Mouse (Mus musculus): Measurements from ENCODE around the gene Slc31a1.

Gene Slc31a1

GRCm38 (mm10) chr4:62435081-62435480 is 74.6 kb downstream of the Slc31a1 start, which contains the start of gene Rnf183:
Gene Rnf183, minus strand, starts transcription at chr4:62435252.
- Histone ChIP-seq H3K36me3 (ENCODE audit: control insufficient read depth, insufficient read depth, low read length, poor library complexity, severe bottlenecking) (no peaks in the 10 kb centered on the region), H3K27me3 (ENCODE audit: control insufficient read depth, insufficient read depth, low read length, poor library complexity, severe bottlenecking) (no peaks in the 10 kb centered on the region)
- no peak for DNase-seq (ENCODE audit: low read depth, low spot score)

GRCm38 (mm10) chr4:62437256-62437778 is 76.8 kb downstream of the Slc31a1 start:
- no peaks in the 10 kb centered on the region for H3K27me3 ChIP-seq (ENCODE audit: control insufficient read depth, insufficient read depth, low read length, poor library complexity, severe bottlenecking)
- DNase-seq (ENCODE audit: low read depth, low spot score) = no peak
- H3K36me3 ChIP-seq (ENCODE audit: control insufficient read depth, insufficient read depth, low read length, poor library complexity, severe bottlenecking) = no peaks in the 10 kb centered on the region

GRCm38 (mm10) chr4:62437871-62438270 is 77.3 kb downstream of the Slc31a1 start:
- no peak for DNase-seq (ENCODE audit: low read depth, low spot score)
- no peaks in the 10 kb centered on the region for H3K27me3 ChIP-seq (ENCODE audit: control insufficient read depth, insufficient read depth, low read length, poor library complexity, severe bottlenecking)
- no peaks in the 10 kb centered on the region for H3K36me3 ChIP-seq (ENCODE audit: control insufficient read depth, insufficient read depth, low read length, poor library complexity, severe bottlenecking)

- Histone ChIP-seq H3K36me3 (ENCODE audit: control insufficient read depth, insufficient read depth, low read length, poor library complexity, severe bottlenecking) (no peaks in the 10 kb centered on the region), H3K27me3 (ENCODE audit: control insufficient read depth, insufficient read depth, low read length, poor library complexity, severe bottlenecking) (no peaks in the 10 kb centered on the region)
- no peak for DNase-seq (ENCODE audit: low read depth, low spot score)
Observed at GRCm38 (mm10) chr4:62439793-62440192, 79.3 kb downstream of the Slc31a1 start.

GRCm38 (mm10) chr4:62440544-62440943 is 80.0 kb downstream of the Slc31a1 start:
- DNase-seq (ENCODE audit: low read depth, low spot score) = no peak
- Histone ChIP-seq H3K36me3 (ENCODE audit: control insufficient read depth, insufficient read depth, low read length, poor library complexity, severe bottlenecking) (no peaks in the 10 kb centered on the region), H3K27me3 (ENCODE audit: control insufficient read depth, insufficient read depth, low read length, poor library complexity, severe bottlenecking) (no peaks in the 10 kb centered on the region)

- no peak for DNase-seq (ENCODE audit: low read depth, low spot score)
- H3K27me3 ChIP-seq (ENCODE audit: control insufficient read depth, insufficient read depth, low read length, poor library complexity, severe bottlenecking) = no peaks in the 10 kb centered on the region
- no peaks in the 10 kb centered on the region for H3K36me3 ChIP-seq (ENCODE audit: control insufficient read depth, insufficient read depth, low read length, poor library complexity, severe bottlenecking)
Observed at GRCm38 (mm10) chr4:62440986-62441385, 80.5 kb downstream of the Slc31a1 start.

All from splenic B cell, adult 2 months (primary cell).